Mouse (Mus musculus): ENCODE measurements at regions not wholly inside any gene's neighbourhood (a gene's known extent, or its start where the extent isn't known, plus 50 kb on each side); places are given as distances from the start of the nearest gene placed in this dataset.

DNA sequence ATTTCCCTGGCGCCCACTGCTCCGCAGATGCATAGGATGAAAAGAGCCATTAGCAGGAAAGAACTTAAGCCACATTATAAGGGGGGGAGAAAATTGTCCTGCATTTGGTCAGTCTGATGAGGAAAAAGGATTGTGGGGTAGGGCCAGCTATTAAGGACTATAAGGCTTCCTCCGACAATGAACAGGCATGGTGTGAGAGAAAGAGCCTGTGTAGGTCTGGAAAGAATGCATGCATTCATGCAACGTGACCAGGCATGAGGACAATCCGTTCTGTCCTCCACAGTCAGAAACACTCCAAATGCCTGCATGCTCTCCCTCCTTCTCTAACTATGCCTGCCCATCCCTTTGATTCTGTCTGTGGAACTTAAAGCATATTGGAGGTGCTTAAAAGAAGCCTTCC lies 550.8 kb downstream of the Bcl11a start:
- H3K4me3 ChIP-seq = no peak overlapping the region
- H3K27ac ChIP-seq = no peak overlapping the region
- 40% methylated on average over 5 of the region's 5 CpGs for WGBS
- no peak for ATAC-seq (ENCODE audit: insufficient number of reproducible peaks, insufficient read depth, low FRiP score, low TSS enrichment)
- no peak overlapping the region for H3K9ac ChIP-seq
- no peaks in the 10 kb centered on the region for H3K9me3 ChIP-seq
- no peak overlapping the region for H3K4me2 ChIP-seq (replicated peaks)
- H3K27me3 ChIP-seq = no peaks in the 10 kb centered on the region
- H3K4me1 ChIP-seq = no peaks in the 10 kb centered on the region
- no peaks in the 10 kb centered on the region for H3K36me3 ChIP-seq

DNA sequence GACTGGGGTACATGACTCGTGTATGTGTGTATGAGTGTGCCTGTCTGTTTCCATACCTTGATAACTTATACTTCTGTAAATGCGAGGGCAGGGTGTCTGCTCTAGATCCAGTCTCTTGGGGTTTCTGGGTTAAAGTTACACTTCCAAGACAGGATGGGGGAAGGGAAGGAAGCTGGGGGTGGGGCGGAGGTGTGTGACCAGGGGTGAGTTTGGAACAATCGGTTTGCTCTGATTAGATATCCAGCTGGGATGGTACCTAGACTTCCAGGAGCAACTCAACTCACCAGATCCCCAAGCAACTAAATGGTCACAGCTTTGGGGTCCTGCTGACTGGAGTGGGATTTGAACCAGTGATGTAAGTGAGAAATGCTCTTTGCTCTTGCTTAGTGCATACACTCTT lies 551.6 kb downstream of the Bcl11a start:
- no peak for ATAC-seq (ENCODE audit: insufficient number of reproducible peaks, insufficient read depth, low FRiP score, low TSS enrichment)
- no peak overlapping the region for H3K27ac ChIP-seq

GRCm38 (mm10) chr11:24630403-24630900 lies 552.6 kb downstream of the Bcl11a start:
- no peaks in the 10 kb centered on the region for H3K9me3 ChIP-seq
- no peak overlapping the region for H3K4me3 ChIP-seq
- no peak overlapping the region for H3K27ac ChIP-seq
- H3K4me2 ChIP-seq (replicated peaks) = no peak overlapping the region
- no peaks in the 10 kb centered on the region for H3K27me3 ChIP-seq
- H3K36me3 ChIP-seq = no peaks in the 10 kb centered on the region
- H3K9ac ChIP-seq = no peak overlapping the region
- no peak for ATAC-seq (ENCODE audit: insufficient number of reproducible peaks, insufficient read depth, low FRiP score, low TSS enrichment)
- WGBS = 28% methylated on average over 1 of the region's 1 CpGs
- no peaks in the 10 kb centered on the region for H3K4me1 ChIP-seq

More for the DNA sequence above, 551.6 kb downstream of the Bcl11a start:
- Histone ChIP-seq H3K27me3 (no peaks in the 10 kb centered on the region), H3K4me1 (no peaks in the 10 kb centered on the region), H3K4me3 (no peak overlapping the region), H3K4me2 (replicated peaks) (no peak overlapping the region), H3K36me3 (no peaks in the 10 kb centered on the region), H3K9ac (no peak overlapping the region), H3K9me3 (no peaks in the 10 kb centered on the region)
- WGBS = 55% methylated on average over 4 of the region's 4 CpGs

- no peaks in the 10 kb centered on the region for H3K9me3 ChIP-seq
- no peak for ATAC-seq (ENCODE audit: insufficient number of reproducible peaks, insufficient read depth, low FRiP score, low TSS enrichment)
- no peaks in the 10 kb centered on the region for H3K27me3 ChIP-seq
- H3K27ac ChIP-seq = no peak overlapping the region
- H3K4me1 ChIP-seq = no peaks in the 10 kb centered on the region
- no peak overlapping the region for H3K4me3 ChIP-seq
- no peak overlapping the region for H3K9ac ChIP-seq
- WGBS = 95% methylated on average over 2 of the region's 2 CpGs
- H3K36me3 ChIP-seq = no peaks in the 10 kb centered on the region
- no peak overlapping the region for H3K4me2 ChIP-seq (replicated peaks)
Observed at GRCm38 (mm10) chr11:24631651-24632050, 553.8 kb downstream of the Bcl11a start.

- no peak for ATAC-seq (ENCODE audit: insufficient number of reproducible peaks, insufficient read depth, low FRiP score, low TSS enrichment)
- Histone ChIP-seq H3K4me2 (replicated peaks) (no peak overlapping the region), H3K27me3 (no peaks in the 10 kb centered on the region), H3K9me3 (no peaks in the 10 kb centered on the region), H3K4me1 (no peaks in the 10 kb centered on the region), H3K36me3 (no peaks in the 10 kb centered on the region), H3K9ac (no peak overlapping the region), H3K4me3 (no peak overlapping the region), H3K27ac (no peak overlapping the region)
- 86% methylated on average over 4 of the region's 4 CpGs for WGBS
Observed at GRCm38 (mm10) chr11:24636716-24637115, 558.9 kb downstream of the Bcl11a start.

GRCm38 (mm10) chr11:24643439-24644109 lies 565.7 kb downstream of the Bcl11a start:
- 0 out of 2 replicates have a peak, but pooled peaks have one; percentile 22 for ATAC-seq (ENCODE audit: insufficient number of reproducible peaks, insufficient read depth, low FRiP score, low TSS enrichment)
- no peaks in the 10 kb centered on the region for H3K36me3 ChIP-seq
- H3K27ac ChIP-seq = peak overlapping the region; percentile 37; the same call in 1 of the 2 replicates
- no peaks in the 10 kb centered on the region for H3K27me3 ChIP-seq
- H3K4me2 ChIP-seq (replicated peaks) = peak overlapping the region; percentile 22
- no peak overlapping the region for H3K9ac ChIP-seq
- no peaks in the 10 kb centered on the region for H3K9me3 ChIP-seq
- H3K4me3 ChIP-seq = no peak overlapping the region
- WGBS = 17% methylated on average over 11 of the region's 11 CpGs
- peaks cover 11% of the 10 kb centered on the region; the same call in 1 of the 2 replicates for H3K4me1 ChIP-seq

GRCm38 (mm10) chr11:24652852-24653251 lies 575.0 kb downstream of the Bcl11a start:
- Histone ChIP-seq H3K4me1 (no peaks in the 10 kb centered on the region), H3K4me3 (no peak overlapping the region), H3K4me2 (replicated peaks) (no peak overlapping the region), H3K36me3 (no peaks in the 10 kb centered on the region), H3K27ac (no peak overlapping the region), H3K27me3 (no peaks in the 10 kb centered on the region), H3K9me3 (no peaks in the 10 kb centered on the region), H3K9ac (no peak overlapping the region)
- no peak for ATAC-seq (ENCODE audit: insufficient number of reproducible peaks, insufficient read depth, low FRiP score, low TSS enrichment)
- 79% methylated on average over 3 of the region's 3 CpGs for WGBS

DNA sequence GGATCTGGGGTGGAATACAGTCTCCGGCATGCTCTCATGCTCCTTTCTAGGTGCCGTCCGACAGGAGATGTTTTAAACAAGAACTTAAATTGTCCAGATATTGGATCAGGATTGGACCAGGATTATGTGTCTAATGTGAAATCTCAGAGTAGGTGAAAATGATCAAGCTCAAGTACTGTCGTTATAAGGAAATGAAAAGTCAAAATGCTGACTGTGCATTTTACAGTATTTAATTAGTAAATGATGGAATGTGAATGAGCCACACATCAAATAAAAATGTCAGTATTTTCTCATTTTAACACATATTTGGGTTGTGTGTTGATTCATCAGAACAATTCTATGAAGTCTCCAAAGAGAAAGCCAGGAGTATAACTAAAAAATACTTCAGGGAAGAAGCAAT lies 586.2 kb downstream of the Bcl11a start:
- no peaks in the 10 kb centered on the region for H3K27me3 ChIP-seq
- no peak overlapping the region for H3K27ac ChIP-seq
- H3K4me3 ChIP-seq = no peak overlapping the region
- H3K4me2 ChIP-seq (replicated peaks) = no peak overlapping the region
- no peaks in the 10 kb centered on the region for H3K36me3 ChIP-seq
- H3K9me3 ChIP-seq = no peaks in the 10 kb centered on the region
- ATAC-seq (ENCODE audit: insufficient number of reproducible peaks, insufficient read depth, low FRiP score, low TSS enrichment) = no peak
- H3K9ac ChIP-seq = no peak overlapping the region
- H3K4me1 ChIP-seq = no peaks in the 10 kb centered on the region
- 84% methylated on average over 4 of the region's 4 CpGs for WGBS

DNA sequence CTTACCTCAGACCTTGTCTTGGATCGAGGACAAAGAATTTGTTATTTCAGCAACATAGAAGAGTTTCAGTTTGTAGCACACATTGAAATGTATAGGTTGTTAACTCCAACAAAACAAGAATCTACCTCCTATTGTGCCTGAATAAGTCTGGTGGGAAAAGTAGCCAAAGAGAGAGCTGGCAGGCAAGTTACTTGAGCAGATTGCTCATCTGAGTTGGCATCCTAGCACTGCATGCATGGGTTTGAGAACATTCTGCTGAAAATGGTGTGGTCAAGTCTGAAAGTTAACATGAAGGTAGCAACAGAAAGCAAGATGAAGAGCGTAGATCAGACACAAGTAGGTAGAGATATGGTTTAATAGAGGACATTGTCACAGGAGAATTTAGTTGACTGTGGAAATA lies 587.5 kb downstream of the Bcl11a start:
- Histone ChIP-seq H3K4me1 (no peaks in the 10 kb centered on the region), H3K4me3 (no peak overlapping the region), H3K36me3 (no peaks in the 10 kb centered on the region), H3K27me3 (no peaks in the 10 kb centered on the region), H3K9ac (no peak overlapping the region), H3K9me3 (no peaks in the 10 kb centered on the region), H3K4me2 (replicated peaks) (no peak overlapping the region), H3K27ac (no peak overlapping the region)
- ATAC-seq (ENCODE audit: insufficient number of reproducible peaks, insufficient read depth, low FRiP score, low TSS enrichment) = no peak
- WGBS = 85% methylated on average over 2 of the region's 2 CpGs

- Histone ChIP-seq H3K4me2 (replicated peaks) (no peak overlapping the region), H3K36me3 (no peaks in the 10 kb centered on the region), H3K9me3 (no peaks in the 10 kb centered on the region), H3K27me3 (no peaks in the 10 kb centered on the region), H3K27ac (no peak overlapping the region), H3K4me3 (no peak overlapping the region), H3K4me1 (peaks cover 6% of the 10 kb centered on the region; the same call in 1 of the 2 replicates), H3K9ac (no peak overlapping the region)
- WGBS = 90% methylated on average over 4 of the region's 4 CpGs
- no peak for ATAC-seq (ENCODE audit: insufficient number of reproducible peaks, insufficient read depth, low FRiP score, low TSS enrichment)
Observed at GRCm38 (mm10) chr11:24671662-24672061, 593.8 kb downstream of the Bcl11a start.

DNA sequence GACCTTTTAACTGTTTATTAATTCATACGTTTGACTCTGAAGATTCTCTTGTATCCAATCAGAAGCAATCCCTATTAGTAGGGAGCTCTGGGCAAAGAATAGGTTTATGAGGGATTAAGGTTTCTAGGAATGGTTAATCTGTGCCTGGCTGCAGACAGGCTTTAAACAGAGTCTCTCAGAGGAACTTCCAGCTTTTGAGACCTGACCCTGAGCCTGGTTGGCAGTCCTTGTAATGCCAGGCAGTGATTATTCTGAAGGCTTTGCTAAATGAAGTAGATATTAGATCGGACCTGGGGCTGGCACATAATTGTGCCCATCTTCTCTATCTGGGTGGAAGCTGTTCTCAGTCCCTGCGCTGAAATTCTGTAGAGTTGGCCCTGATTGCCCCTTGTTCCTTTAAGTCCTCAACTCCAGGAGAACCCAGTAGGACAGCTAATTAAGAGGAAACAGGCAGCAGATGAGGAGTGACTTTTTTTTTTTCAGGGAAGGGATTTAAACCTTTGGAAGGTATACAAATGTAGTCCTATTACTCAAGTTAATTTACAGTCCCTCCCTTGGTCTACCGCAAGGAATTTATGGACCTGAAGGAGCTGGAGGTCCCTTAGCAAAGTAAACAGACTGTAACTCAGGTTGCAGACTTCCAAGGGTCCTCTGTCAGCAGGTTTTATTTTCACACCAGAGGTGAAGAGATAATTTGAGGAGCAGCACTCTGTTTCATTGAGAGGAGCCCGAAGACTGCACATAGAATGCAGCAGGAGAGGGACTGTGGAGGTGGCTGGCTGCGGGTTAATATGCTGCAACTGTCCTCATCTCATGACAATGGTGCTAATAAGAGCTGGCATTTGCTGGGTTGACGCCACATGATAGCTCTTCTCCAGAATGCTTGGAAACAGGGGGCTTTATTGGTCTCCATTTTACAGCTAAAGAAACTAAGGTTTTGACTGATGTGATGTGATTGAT lies 595.7 kb downstream of the Bcl11a start:
- 77% methylated on average over 7 of the region's 7 CpGs for WGBS
- H3K9ac ChIP-seq = no peak overlapping the region

DNA sequence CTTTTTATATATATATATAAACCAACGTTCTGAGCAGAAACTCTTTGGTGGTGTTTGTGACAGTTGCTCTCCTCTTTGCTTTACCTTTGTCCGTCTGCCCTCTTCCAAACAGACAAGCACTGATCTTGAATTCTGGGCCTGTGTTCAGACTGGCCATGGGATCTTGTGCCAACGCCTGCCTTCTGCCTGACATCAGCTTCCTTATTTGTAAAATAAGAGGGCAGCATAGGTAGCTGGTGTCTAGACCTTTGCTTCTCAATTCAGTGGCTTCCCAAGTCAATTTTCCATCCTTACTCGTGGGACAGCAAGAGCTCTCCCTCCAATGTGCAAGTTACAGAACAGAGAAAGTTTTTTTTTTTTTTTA lies 596.3 kb downstream of the Bcl11a start:
- no peak overlapping the region for H3K4me3 ChIP-seq
- no peak overlapping the region for H3K4me2 ChIP-seq (replicated peaks)
- no peak overlapping the region for H3K9ac ChIP-seq
- 70% methylated on average over 4 of the region's 4 CpGs for WGBS
- no peaks in the 10 kb centered on the region for H3K27me3 ChIP-seq
- ATAC-seq (ENCODE audit: insufficient number of reproducible peaks, insufficient read depth, low FRiP score, low TSS enrichment) = no peak
- peaks cover 6% of the 10 kb centered on the region; the same call in 1 of the 2 replicates for H3K4me1 ChIP-seq
- no peaks in the 10 kb centered on the region for H3K9me3 ChIP-seq
- no peaks in the 10 kb centered on the region for H3K36me3 ChIP-seq
- H3K27ac ChIP-seq = no peak overlapping the region

More for the DNA sequence above, 595.7 kb downstream of the Bcl11a start:
- ATAC-seq (ENCODE audit: insufficient number of reproducible peaks, insufficient read depth, low FRiP score, low TSS enrichment) = no peak
- H3K4me1 ChIP-seq = peaks cover 6% of the 10 kb centered on the region; the same call in 1 of the 2 replicates
- H3K4me2 ChIP-seq (replicated peaks) = no peak overlapping the region
- H3K4me3 ChIP-seq = no peak overlapping the region
- no peaks in the 10 kb centered on the region for H3K36me3 ChIP-seq
- no peak overlapping the region for H3K27ac ChIP-seq
- no peaks in the 10 kb centered on the region for H3K9me3 ChIP-seq
- no peaks in the 10 kb centered on the region for H3K27me3 ChIP-seq

Data from embryonic facial prominence, embryonic 12.5 days (tissue).